Mouse (Mus musculus): Measurements from ENCODE around the gene Ttc7b. TPM values are rescaled to one million over a fixed set of nuclear protein-coding genes. Genes with fewer than 3 reads are reported as not detected.

Ttc7b gene
- polyA plus RNA-seq, 1 experiment from 2014 or later = 6.3 TPM

DNA sequence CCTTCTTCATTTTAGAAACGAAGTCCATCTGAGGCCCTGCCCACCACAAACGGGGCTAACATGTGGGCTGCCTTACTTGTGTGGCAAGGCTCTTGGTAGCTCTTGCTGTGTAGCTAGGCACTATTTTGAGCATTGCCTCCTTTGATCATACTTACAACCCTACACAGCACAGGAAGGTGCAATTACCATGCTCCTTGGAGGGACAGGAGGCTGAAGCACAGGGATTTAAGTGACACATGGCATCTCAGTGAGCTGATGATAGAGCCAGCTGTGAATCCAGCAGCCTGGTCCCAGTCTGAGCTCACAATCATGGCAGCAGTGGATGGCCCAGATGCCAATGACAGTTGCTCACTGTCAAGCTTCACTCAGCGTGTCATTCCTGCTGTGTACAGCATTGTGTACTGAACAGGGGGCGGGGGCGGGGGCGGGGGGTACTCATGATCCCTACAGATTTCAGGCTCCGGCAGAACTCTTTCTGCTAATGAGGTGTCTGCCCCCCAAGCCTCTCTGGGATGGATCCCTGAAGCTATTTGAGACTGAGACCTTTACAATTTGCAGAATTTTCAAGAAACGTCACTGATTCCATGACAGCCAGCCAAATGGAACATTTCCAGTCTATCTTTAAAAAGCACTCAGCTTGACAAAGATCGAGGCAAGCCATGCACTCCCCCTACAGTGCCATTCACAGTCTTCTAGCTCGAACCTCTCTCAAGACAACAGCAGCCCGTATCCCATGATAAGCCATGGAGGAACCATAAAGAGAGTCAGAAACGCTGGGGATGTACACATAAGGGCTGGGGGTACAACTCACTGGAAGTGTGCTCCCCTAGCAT is 130.5 kb downstream of the Ttc7b start:
- Histone ChIP-seq H3K36me3 (peaks cover 55% of the 10 kb centered on the region), H3K4me1 (replicated peaks) (peaks cover 12% of the 10 kb centered on the region), H3K27me3 (no peaks in the 10 kb centered on the region), H3K9ac (replicated peaks) (no peak overlapping the region), H3K4me3 (replicated peaks) (no peak overlapping the region), H3K27ac (peak overlapping the region; percentile 54), H3K4me2 (replicated peaks) (no peak overlapping the region), H3K9me3 (no peaks in the 10 kb centered on the region)
- WGBS = 62% methylated on average over 12 of the region's 12 CpGs
- peak; percentile 51 for ATAC-seq

DNA sequence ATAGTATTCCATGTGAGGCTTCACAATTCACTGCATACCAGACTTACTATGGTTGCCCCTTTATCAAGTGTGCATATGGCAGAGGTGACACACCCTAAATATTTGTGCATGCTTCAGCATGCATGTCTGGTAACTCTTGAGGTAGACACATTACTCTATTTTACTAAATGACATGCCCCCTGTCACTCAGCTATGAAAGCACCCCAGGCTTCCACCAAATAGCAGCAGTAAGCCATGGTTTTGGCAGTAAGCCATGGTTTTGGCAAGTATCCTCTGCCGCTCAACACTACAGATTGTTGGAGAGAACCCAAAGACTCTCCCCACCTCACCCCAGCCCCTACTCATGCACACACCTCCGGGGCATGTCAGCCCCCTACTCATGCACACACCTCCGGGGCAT is 134.4 kb downstream of the Ttc7b start:
- H3K9me3 ChIP-seq = no peaks in the 10 kb centered on the region
- H3K27me3 ChIP-seq = no peaks in the 10 kb centered on the region
- H3K36me3 ChIP-seq = peaks cover 68% of the 10 kb centered on the region
- no peak overlapping the region for H3K27ac ChIP-seq
- ATAC-seq = no peak
- 88% methylated on average over 3 of the region's 3 CpGs for WGBS
- no peak overlapping the region for H3K4me2 ChIP-seq (replicated peaks)
- peaks cover 8% of the 10 kb centered on the region for H3K4me1 ChIP-seq (replicated peaks)
- H3K9ac ChIP-seq (replicated peaks) = no peak overlapping the region
- no peak overlapping the region for H3K4me3 ChIP-seq (replicated peaks)

DNA sequence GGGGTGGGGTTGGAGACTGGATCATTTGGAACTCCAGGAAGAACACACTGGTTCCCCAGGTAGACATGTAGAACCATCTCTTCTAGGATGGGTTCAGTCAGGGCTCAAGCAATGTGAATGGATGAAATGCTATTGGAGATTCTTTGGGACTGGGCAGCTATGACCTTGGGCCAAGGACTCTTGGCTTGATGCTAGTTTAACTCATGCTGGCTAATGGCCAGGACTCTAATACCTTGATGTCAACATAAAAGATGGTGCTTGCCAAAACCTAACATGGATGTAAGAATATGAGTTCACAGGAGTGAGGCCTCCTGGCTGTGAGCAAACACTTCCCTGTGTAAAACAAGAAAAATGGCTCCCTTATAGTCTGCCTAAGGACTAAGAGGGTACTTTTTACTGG is 138.1 kb downstream of the Ttc7b start:
- Histone ChIP-seq H3K27ac (no peak overlapping the region), H3K4me3 (replicated peaks) (no peak overlapping the region), H3K9ac (replicated peaks) (no peak overlapping the region), H3K4me1 (replicated peaks) (no peaks in the 10 kb centered on the region), H3K9me3 (no peaks in the 10 kb centered on the region), H3K36me3 (peaks cover 52% of the 10 kb centered on the region), H3K4me2 (replicated peaks) (no peak overlapping the region), H3K27me3 (no peaks in the 10 kb centered on the region)
- no peak for ATAC-seq

DNA sequence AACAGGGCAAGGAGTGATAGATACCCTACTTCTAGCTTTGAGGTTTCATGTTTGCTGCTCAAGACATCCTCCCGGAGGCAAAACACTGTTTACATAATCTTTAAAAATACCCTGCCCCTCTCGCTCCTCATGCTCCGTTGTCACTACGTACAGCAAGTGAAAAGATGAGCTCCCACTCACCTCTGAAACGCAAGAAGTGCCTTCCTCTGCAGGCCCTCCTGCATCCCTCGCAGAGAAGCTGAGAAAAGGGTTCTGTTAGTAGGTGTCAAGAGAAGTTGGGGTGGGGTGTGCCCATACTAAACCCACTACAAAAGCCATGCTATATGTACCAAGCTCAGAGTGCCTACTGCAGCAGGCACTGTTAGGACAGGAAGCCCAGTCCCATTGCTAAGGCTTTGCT is 138.7 kb downstream of the Ttc7b start:
- H3K9me3 ChIP-seq = no peaks in the 10 kb centered on the region
- no peak overlapping the region for H3K4me3 ChIP-seq (replicated peaks)
- H3K4me2 ChIP-seq (replicated peaks) = no peak overlapping the region
- no peak overlapping the region for H3K27ac ChIP-seq
- no peaks in the 10 kb centered on the region for H3K27me3 ChIP-seq
- H3K36me3 ChIP-seq = peaks cover 47% of the 10 kb centered on the region
- no peak for ATAC-seq
- no peak overlapping the region for H3K9ac ChIP-seq (replicated peaks)
- H3K4me1 ChIP-seq (replicated peaks) = no peaks in the 10 kb centered on the region
- 92% methylated on average over 6 of the region's 6 CpGs for WGBS

DNA sequence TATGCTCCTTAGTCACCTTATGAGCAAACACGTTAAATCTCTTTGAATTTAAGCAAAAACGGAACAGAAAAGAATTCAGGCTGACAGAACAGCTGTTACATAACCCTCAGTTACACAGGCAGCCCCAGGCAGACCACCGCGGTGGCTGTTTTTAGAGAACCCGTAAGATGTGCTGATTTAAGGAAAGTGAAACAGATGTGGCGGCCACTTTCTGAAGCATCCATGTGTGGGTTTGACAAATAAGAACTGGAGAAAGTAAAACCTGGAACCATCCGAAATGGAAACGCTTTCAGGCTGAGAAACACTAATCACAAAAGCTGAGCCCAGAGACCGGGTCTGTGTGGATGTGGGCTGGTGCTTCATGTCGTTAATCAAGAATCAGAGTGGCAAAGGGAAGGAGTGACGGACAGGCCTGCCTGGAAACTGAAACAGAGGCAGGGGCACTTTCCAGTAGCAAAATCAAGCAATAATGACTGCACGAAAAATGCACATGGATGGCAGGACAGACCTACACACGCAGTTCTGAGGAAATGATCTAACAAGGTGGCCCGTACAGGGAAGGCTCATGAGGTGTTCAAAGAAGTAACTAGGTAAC is 139.8 kb downstream of the Ttc7b start:
- no peaks in the 10 kb centered on the region for H3K27me3 ChIP-seq
- H3K9me3 ChIP-seq = no peaks in the 10 kb centered on the region
- no peak for ATAC-seq
- 82% methylated on average over 14 of the region's 14 CpGs for WGBS
- H3K4me2 ChIP-seq (replicated peaks) = no peak overlapping the region
- no peak overlapping the region for H3K27ac ChIP-seq
- peaks cover 41% of the 10 kb centered on the region for H3K36me3 ChIP-seq
- no peaks in the 10 kb centered on the region for H3K4me1 ChIP-seq (replicated peaks)
- H3K9ac ChIP-seq (replicated peaks) = no peak overlapping the region
- H3K4me3 ChIP-seq (replicated peaks) = no peak overlapping the region

DNA sequence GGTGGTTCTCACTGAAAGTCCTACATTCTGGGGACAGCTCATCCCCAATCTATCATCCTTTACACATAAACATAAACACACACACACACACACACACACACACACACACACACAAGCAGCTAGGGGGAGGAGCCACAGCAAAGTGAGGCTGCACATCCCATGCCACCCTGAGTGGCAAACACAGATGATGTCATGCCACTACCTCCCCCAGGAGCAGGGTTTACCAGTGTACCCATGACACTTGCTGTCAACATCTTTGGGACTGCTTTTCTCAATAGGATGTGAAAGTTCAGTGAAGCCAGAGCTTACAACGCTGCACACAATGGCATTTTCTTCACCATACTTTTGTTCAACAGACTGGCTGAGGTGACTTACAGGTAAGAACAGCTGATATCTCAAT is 140.8 kb downstream of the Ttc7b start:
- Histone ChIP-seq H3K9ac (replicated peaks) (no peak overlapping the region), H3K27ac (no peak overlapping the region), H3K27me3 (no peaks in the 10 kb centered on the region), H3K4me3 (replicated peaks) (no peak overlapping the region), H3K9me3 (no peaks in the 10 kb centered on the region), H3K4me1 (replicated peaks) (no peaks in the 10 kb centered on the region), H3K4me2 (replicated peaks) (no peak overlapping the region), H3K36me3 (peaks cover 41% of the 10 kb centered on the region)
- ATAC-seq = no peak
- WGBS = 87% methylated on average over 1 of the region's 1 CpGs

DNA sequence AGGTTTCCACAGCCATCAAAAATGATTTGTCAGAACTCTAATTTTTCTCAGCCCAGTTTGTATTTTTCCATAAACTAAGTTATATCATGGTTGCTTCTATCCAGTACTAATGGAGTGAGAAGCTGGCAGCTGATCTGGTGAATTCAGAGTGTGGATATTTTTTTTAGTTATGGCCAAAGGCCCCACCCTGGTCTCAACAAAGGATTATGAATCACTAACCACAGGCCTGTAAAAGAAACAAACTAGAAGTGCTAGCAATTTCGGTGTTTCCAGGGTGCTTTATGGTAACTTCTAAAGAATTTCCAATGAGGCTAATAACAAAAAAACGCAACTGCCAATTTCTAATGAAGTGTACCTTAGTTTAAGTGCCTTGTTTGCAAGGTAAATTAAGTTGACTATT is 142.4 kb downstream of the Ttc7b start:
- Histone ChIP-seq H3K4me2 (replicated peaks) (no peak overlapping the region), H3K27ac (no peak overlapping the region), H3K4me3 (replicated peaks) (no peak overlapping the region), H3K9me3 (no peaks in the 10 kb centered on the region), H3K9ac (replicated peaks) (no peak overlapping the region), H3K27me3 (no peaks in the 10 kb centered on the region), H3K4me1 (replicated peaks) (no peaks in the 10 kb centered on the region), H3K36me3 (peaks cover 44% of the 10 kb centered on the region)
- ATAC-seq = no peak
- 69% methylated on average over 2 of the region's 2 CpGs for WGBS

DNA sequence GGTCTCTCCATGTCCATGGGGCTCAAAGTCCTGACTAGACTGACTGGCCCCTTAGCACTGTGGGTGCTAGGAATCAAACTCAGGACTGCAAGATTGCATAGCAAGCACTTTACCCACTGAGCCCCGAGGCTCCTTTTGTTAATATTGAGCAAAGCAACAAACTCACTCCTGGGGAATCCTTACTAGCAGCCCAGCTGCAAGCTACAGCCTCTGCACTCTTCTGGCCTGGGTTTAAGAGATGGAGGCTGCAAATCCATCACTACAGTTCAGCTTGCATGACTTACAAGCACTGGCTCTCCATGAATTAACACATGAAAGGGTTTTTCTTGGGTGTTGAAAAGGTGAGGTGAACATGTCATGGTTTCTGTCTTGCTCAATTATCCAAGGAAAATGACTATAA is 142.8 kb downstream of the Ttc7b start:
- no peaks in the 10 kb centered on the region for H3K27me3 ChIP-seq
- H3K4me2 ChIP-seq (replicated peaks) = no peak overlapping the region
- peaks cover 44% of the 10 kb centered on the region for H3K36me3 ChIP-seq
- no peak for ATAC-seq
- no peaks in the 10 kb centered on the region for H3K4me1 ChIP-seq (replicated peaks)
- H3K4me3 ChIP-seq (replicated peaks) = no peak overlapping the region
- H3K27ac ChIP-seq = no peak overlapping the region
- H3K9me3 ChIP-seq = no peaks in the 10 kb centered on the region
- no peak overlapping the region for H3K9ac ChIP-seq (replicated peaks)
- WGBS = 27% methylated on average over 1 of the region's 1 CpGs

DNA sequence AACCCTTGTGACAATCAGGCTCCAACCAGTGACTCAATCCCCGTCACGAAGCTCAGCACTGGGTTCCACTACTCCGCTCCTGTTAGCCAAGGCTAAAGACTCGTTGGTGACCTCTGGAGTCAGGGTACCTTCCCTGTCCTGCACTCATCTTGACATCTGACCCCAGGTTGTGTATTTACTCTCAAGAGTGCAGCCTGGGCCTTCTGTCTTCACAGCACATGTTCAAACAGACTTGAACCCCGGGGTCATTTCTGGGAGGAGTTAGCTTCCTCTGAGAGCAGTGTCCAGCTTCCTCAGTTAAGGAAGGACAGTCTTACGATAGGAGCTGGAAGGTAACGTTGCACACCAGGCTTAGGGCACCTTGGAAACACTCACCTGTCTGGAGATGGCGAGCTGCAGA is 144.8 kb downstream of the Ttc7b start:
- H3K4me2 ChIP-seq (replicated peaks) = no peak overlapping the region
- WGBS = 91% methylated on average over 8 of the region's 8 CpGs
- H3K9me3 ChIP-seq = no peaks in the 10 kb centered on the region
- H3K4me3 ChIP-seq (replicated peaks) = no peak overlapping the region
- H3K36me3 ChIP-seq = peaks cover 53% of the 10 kb centered on the region
- H3K4me1 ChIP-seq (replicated peaks) = no peaks in the 10 kb centered on the region
- no peaks in the 10 kb centered on the region for H3K27me3 ChIP-seq
- ATAC-seq = no peak
- no peak overlapping the region for H3K9ac ChIP-seq (replicated peaks)
- H3K27ac ChIP-seq = no peak overlapping the region

DNA sequence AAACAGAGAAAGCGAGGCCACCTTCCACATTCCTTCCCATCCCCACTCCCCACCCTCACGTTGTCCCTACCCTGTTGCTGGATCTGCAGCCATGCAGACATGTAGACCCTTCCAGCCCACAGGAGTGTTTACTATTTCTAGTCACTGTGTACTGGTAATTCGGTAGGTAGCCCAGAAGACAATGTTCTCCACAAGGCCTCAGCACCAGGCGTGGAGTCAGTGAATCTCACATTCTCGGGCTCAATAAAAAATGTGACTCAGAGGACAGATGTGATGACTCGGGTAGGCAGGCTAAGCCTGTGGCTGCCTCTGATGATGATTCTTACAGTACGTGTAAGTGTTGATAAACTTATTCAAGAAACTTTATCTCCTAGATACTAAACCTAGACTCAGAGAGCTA is 147.8 kb downstream of the Ttc7b start:
- H3K27ac ChIP-seq = no peak overlapping the region
- no peaks in the 10 kb centered on the region for H3K9me3 ChIP-seq
- no peak overlapping the region for H3K4me3 ChIP-seq (replicated peaks)
- no peak overlapping the region for H3K4me2 ChIP-seq (replicated peaks)
- WGBS = 89% methylated on average over 7 of the region's 7 CpGs
- no peak for ATAC-seq
- H3K4me1 ChIP-seq (replicated peaks) = no peaks in the 10 kb centered on the region
- H3K36me3 ChIP-seq = peaks cover 69% of the 10 kb centered on the region
- H3K27me3 ChIP-seq = no peaks in the 10 kb centered on the region
- no peak overlapping the region for H3K9ac ChIP-seq (replicated peaks)

DNA sequence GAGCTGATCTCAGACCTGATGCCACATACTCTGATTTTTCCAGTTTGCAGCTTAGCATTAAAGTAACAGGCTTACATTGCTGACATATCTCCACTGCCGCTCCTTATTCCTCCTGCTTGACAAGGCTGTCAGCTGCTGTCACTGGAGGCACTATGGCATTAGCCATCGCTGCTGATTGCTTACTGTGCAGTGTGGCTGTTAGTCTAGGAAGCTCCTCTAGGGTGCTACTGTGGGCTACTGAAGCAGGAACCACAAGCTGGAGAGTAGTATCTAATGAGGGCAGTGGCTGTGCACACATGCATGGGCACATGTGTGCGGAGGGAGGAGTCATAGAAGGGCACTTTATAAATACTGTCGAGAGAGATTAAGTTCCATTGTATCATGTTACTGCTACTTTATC is 148.6 kb downstream of the Ttc7b start:
- Histone ChIP-seq H3K4me2 (replicated peaks) (no peak overlapping the region), H3K27me3 (no peaks in the 10 kb centered on the region), H3K4me1 (replicated peaks) (no peaks in the 10 kb centered on the region), H3K9me3 (no peaks in the 10 kb centered on the region), H3K9ac (replicated peaks) (no peak overlapping the region), H3K4me3 (replicated peaks) (no peak overlapping the region), H3K36me3 (peaks cover 69% of the 10 kb centered on the region), H3K27ac (no peak overlapping the region)
- peak; percentile 56; the same call in 1 of the 2 replicates for ATAC-seq
- WGBS = 83% methylated on average over 4 of the region's 4 CpGs

DNA sequence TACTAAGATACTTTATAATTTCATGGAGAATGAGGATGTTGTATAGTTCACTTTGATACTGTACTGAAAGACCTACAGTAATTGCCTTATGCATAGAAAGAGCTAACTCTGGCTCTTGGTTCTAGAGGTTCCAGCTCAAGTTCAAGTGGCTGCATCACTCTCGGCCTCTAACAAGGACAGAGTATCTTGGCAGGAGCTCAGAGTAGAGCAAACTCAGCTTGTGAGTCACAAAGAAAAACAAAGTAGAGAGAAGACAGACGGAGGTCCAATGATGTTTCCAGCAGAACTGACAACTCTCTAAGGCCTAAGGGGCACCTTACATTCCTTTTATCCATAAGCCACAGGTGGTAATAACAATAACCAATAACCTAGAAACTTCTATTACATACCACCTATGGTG is 150.8 kb downstream of the Ttc7b start:
- peaks cover 70% of the 10 kb centered on the region for H3K36me3 ChIP-seq
- ATAC-seq = no peak
- no peak overlapping the region for H3K9ac ChIP-seq (replicated peaks)
- H3K4me2 ChIP-seq (replicated peaks) = no peak overlapping the region
- H3K27ac ChIP-seq = no peak overlapping the region
- 91% methylated on average over 2 of the region's 2 CpGs for WGBS
- H3K27me3 ChIP-seq = no peaks in the 10 kb centered on the region
- no peaks in the 10 kb centered on the region for H3K9me3 ChIP-seq
- no peaks in the 10 kb centered on the region for H3K4me1 ChIP-seq (replicated peaks)
- no peak overlapping the region for H3K4me3 ChIP-seq (replicated peaks)

DNA sequence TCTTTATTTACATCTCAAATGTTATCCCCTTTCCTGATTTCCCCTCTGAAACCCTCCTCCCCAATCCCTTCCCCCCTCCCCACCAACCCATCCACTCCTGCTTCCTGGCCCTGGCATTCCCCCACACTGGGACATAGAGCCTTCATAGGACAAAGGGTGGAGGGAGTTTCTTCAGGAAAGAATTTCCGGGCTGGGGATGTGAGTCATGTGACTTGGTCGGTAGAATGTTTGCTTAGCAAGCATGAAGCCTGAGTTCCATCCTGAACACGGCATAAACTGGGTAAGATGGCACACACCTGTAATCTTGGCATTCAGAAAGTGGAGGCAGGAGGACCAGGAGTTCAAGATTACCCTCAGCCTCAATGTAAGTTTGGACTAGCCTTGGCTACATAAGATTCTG is 151.4 kb downstream of the Ttc7b start:
- Histone ChIP-seq H3K9ac (replicated peaks) (no peak overlapping the region), H3K27me3 (no peaks in the 10 kb centered on the region), H3K4me3 (replicated peaks) (no peak overlapping the region), H3K27ac (no peak overlapping the region), H3K4me2 (replicated peaks) (no peak overlapping the region), H3K4me1 (replicated peaks) (no peaks in the 10 kb centered on the region), H3K36me3 (peaks cover 70% of the 10 kb centered on the region), H3K9me3 (no peaks in the 10 kb centered on the region)
- WGBS = 70% methylated on average over 3 of the region's 3 CpGs
- ATAC-seq = no peak
